Mouse (Mus musculus): ENCODE results near the gene Svs6. TPM values are rescaled to one million over a fixed set of nuclear protein-coding genes. Genes with fewer than 3 reads are reported as not detected.
A peak's percentile ranks its signal among the peaks of the same experiment; 100 is the strongest.

The Svs6 gene
- total and polyA plus RNA-seq, 3 experiments = not detected

GRCm38 (mm10) chr2:164356177-164356967 lies 39.8 kb downstream of the Svs6 start:
- Histone ChIP-seq H3K4me2 (ENCODE audit: insufficient read depth, low read depth, poor library complexity, severe bottlenecking) (peak overlapping the region; percentile 2; the same call in 1 of the 2 replicates), H3K4me1 (ENCODE audit: control insufficient read depth in 1 of 2, insufficient read depth in 2 of 2) (peaks cover 10 to 16% of the 10 kb centered on the region in 2 experiments), H3K27ac (ENCODE audit: insufficient read depth, low read depth) (no peak overlapping the region), H3K4me3 (replicated peaks in 1 of 3; ENCODE audit: low read depth in 2 of 3, low read length in 2 of 3, poor library complexity in 1 of 3) (no peak overlapping the region), H3K79me2 (replicated peaks; ENCODE audit: control insufficient read depth, extremely low read depth, insufficient read depth, poor library complexity, severe bottlenecking) (no peaks in the 10 kb centered on the region), H3K36me3 (replicated peaks in 1 of 2; ENCODE audit: control insufficient read depth in 1 of 2, insufficient read depth in 1 of 2, low read length in 1 of 2) (no peaks in the 10 kb centered on the region), H3K9ac (ENCODE audit: insufficient read depth, low read depth) (no peak overlapping the region), H3K27me3 (replicated peaks) (peaks cover 2% of the 10 kb centered on the region), H3K9me3 (replicated peaks; ENCODE audit: low read length) (no peaks in the 10 kb centered on the region)
- TF ChIP-seq MXI1 (IDR thresholded peaks at IDR 0.05; ENCODE audit: low read depth, low read length) (no peak), USF2 (conservative IDR thresholded peaks at IDR 0.05; ENCODE audit: low read depth, low read length) (no peak), BHLHE40 (IDR thresholded peaks at IDR 0.05; ENCODE audit: low read depth, low read length) (peak; percentile 38; the same call in 1 of the 2 replicates), MYC (IDR thresholded peaks at IDR 0.05; ENCODE audit: low read depth, low read length) (peak; percentile 28; the same call in 1 of the 2 replicates)
- in situ Hi-C loops (cut with MboI; ENCODE audit: low pct_ligation_motif_present, low pct_unique_long_range_greater_than_20kb, low sequenced_read_pairs) (no loop called here), dilution Hi-C loops (cut with MboI; ENCODE audit: extremely low pct_ligation_motif_present, extremely low pct_unique_long_range_greater_than_20kb, low sequenced_read_pairs) (no loop called here)
- no peak for DNase-seq (ENCODE audit: extremely low read depth)

- peaks cover 2% of the 10 kb centered on the region for H3K27me3 ChIP-seq (replicated peaks)
- no peaks in the 10 kb centered on the region for H3K36me3 ChIP-seq (replicated peaks in 1 of 2; ENCODE audit: control insufficient read depth in 1 of 2, insufficient read depth in 1 of 2, low read length in 1 of 2)
- no peak for TF ChIP-seq UBTF (IDR thresholded peaks at IDR 0.05; ENCODE audit: low read depth, low read length)
- TF ChIP-seq SMC3 (IDR thresholded peaks at IDR 0.05; ENCODE audit: low read depth, low read length) = peak; percentile 44
- peak; percentile 37 for TF ChIP-seq RAD21 (IDR thresholded peaks at IDR 0.05; ENCODE audit: low read depth, low read length)
- no peak for TF ChIP-seq BHLHE40 (IDR thresholded peaks at IDR 0.05; ENCODE audit: low read depth, low read length)
- TF ChIP-seq CTCF (conservative IDR thresholded peaks at IDR 0.05 in 1 of 2, IDR thresholded peaks at IDR 0.05 in 1 of 2; ENCODE audit: low read depth in 2 of 2, low read length in 2 of 2) = peak; percentile 21 to 56; a peak in 2 of 4 replicates
- DNase-seq (ENCODE audit: extremely low read depth) = peak; percentile 31
- no peak overlapping the region for H3K4me2 ChIP-seq (ENCODE audit: insufficient read depth, low read depth, poor library complexity, severe bottlenecking)
- dilution Hi-C loops (cut with MboI; ENCODE audit: extremely low pct_ligation_motif_present, extremely low pct_unique_long_range_greater_than_20kb, low sequenced_read_pairs) (no loop called here), in situ Hi-C loops (cut with MboI; ENCODE audit: low pct_ligation_motif_present, low pct_unique_long_range_greater_than_20kb, low sequenced_read_pairs) (no loop called here)
- H3K9ac ChIP-seq (ENCODE audit: insufficient read depth, low read depth) = no peak overlapping the region
- H3K9me3 ChIP-seq (replicated peaks; ENCODE audit: low read length) = no peaks in the 10 kb centered on the region
- H3K27ac ChIP-seq (ENCODE audit: insufficient read depth, low read depth) = no peak overlapping the region
- H3K79me2 ChIP-seq (replicated peaks; ENCODE audit: control insufficient read depth, extremely low read depth, insufficient read depth, poor library complexity, severe bottlenecking) = no peaks in the 10 kb centered on the region
- H3K4me1 ChIP-seq (ENCODE audit: control insufficient read depth in 1 of 2, insufficient read depth in 2 of 2) = peaks cover 13 to 20% of the 10 kb centered on the region in 2 experiments
- H3K4me3 ChIP-seq (replicated peaks in 1 of 3; ENCODE audit: low read depth in 2 of 3, low read length in 2 of 3, poor library complexity in 1 of 3) = no peak overlapping the region
These were observed 41.8 kb downstream of the Svs6 start for GRCm38 (mm10) chr2:164358373-164358772.

GRCm38 (mm10) chr2:164359031-164359430 lies 42.5 kb downstream of the Svs6 start:
- H3K4me3 ChIP-seq (replicated peaks in 1 of 3; ENCODE audit: low read depth in 2 of 3, low read length in 2 of 3, poor library complexity in 1 of 3) = no peak overlapping the region
- H3K79me2 ChIP-seq (replicated peaks; ENCODE audit: control insufficient read depth, extremely low read depth, insufficient read depth, poor library complexity, severe bottlenecking) = no peaks in the 10 kb centered on the region
- DNase-seq (ENCODE audit: extremely low read depth) = no peak
- in situ Hi-C loops (cut with MboI; ENCODE audit: low pct_ligation_motif_present, low pct_unique_long_range_greater_than_20kb, low sequenced_read_pairs) (no loop called here), dilution Hi-C loops (cut with MboI; ENCODE audit: extremely low pct_ligation_motif_present, extremely low pct_unique_long_range_greater_than_20kb, low sequenced_read_pairs) (no loop called here)
- no peaks in the 10 kb centered on the region for H3K36me3 ChIP-seq (replicated peaks in 1 of 2; ENCODE audit: control insufficient read depth in 1 of 2, insufficient read depth in 1 of 2, low read length in 1 of 2)
- no peak overlapping the region for H3K9ac ChIP-seq (ENCODE audit: insufficient read depth, low read depth)
- no peaks in the 10 kb centered on the region for H3K9me3 ChIP-seq (replicated peaks; ENCODE audit: low read length)
- H3K4me1 ChIP-seq (ENCODE audit: control insufficient read depth in 1 of 2, insufficient read depth in 2 of 2) = peaks cover 13 to 22% of the 10 kb centered on the region in 2 experiments
- no peak overlapping the region for H3K4me2 ChIP-seq (ENCODE audit: insufficient read depth, low read depth, poor library complexity, severe bottlenecking)
- no peak overlapping the region for H3K27ac ChIP-seq (ENCODE audit: insufficient read depth, low read depth)
- H3K27me3 ChIP-seq (replicated peaks) = peaks cover 2% of the 10 kb centered on the region
- TF ChIP-seq CTCF (conservative IDR thresholded peaks at IDR 0.05 in 1 of 2, IDR thresholded peaks at IDR 0.05 in 1 of 2; ENCODE audit: low read depth in 2 of 2, low read length in 2 of 2) = no peak
- no peak for TF ChIP-seq MAZ (IDR thresholded peaks at IDR 0.05; ENCODE audit: low read depth, low read length)
- TF ChIP-seq HCFC1 (IDR thresholded peaks at IDR 0.05; ENCODE audit: low read depth, low read length) = no peak
- no peak for TF ChIP-seq CHD1 (IDR thresholded peaks at IDR 0.05; ENCODE audit: low read depth, low read length)
- no peak for TF ChIP-seq UBTF (IDR thresholded peaks at IDR 0.05; ENCODE audit: low read depth, low read length)
- no peak for TF ChIP-seq ZKSCAN1 (IDR thresholded peaks at IDR 0.05; ENCODE audit: borderline replicate concordance, low read depth, low read length)
- no peak for TF ChIP-seq TCF12 (IDR thresholded peaks at IDR 0.05; ENCODE audit: low read depth, low read length)
- no peak for TF ChIP-seq MAX (IDR thresholded peaks at IDR 0.05; ENCODE audit: low read length)
- TF ChIP-seq NRF1 (IDR thresholded peaks at IDR 0.05; ENCODE audit: low read depth, low read length) = no peak
- TF ChIP-seq ELF1 (IDR thresholded peaks at IDR 0.05; ENCODE audit: low read depth, low read length) = no peak
- no peak for TF ChIP-seq RAD21 (IDR thresholded peaks at IDR 0.05; ENCODE audit: low read depth, low read length)

Data from CH12.LX (cell line).